9 mouse cellular contexts compared by ENCODE assay signal in the genomic region with DNA sequence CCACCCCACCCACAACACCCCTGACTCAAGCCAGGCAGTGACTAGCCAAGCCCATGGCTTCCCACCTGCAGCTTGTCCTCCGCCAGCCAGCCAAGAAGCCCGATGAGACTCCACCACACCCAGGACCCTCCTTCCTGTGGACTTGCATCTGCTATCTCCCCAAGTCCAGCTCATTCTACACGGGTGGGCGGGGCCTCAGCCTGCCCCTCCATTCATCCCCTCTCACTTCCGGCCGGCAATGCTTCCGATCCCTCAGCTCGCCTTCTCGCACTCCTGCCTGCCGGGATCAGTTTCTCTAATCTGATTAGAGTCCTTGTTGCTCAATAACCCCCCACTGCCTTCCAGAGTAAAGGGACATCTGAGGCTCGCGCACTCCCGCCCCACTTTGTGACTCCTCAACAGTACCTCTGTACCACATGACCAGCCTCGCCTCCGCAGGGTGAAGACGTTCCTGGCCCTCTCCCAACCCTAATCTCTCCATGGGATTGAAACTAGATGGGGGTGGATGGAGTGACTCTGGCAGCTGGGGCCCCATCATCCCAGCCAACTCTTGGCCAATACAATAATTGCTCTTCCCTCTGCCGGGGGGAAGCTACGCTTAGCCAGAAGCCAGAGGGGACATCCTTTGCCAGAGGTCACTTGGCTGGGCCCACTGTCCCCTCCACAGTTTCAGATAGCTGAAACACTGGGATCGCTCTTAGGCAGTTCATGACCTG. TPM values are rescaled to one million over a fixed set of nuclear protein-coding genes. Genes with fewer than 3 reads are reported as not detected.
DNase-seq lines count a peak whose midpoint lies in the region; ATAC-seq and TF ChIP-seq lines count a peak whose summit lies in the region.
"Had no signal": no experiment of that assay in that cellular context is flagged by ENCODE, and none has a peak within 500 bp of the region (broad histone marks: within the 10 kb centered on the region; RNA-seq: fewer than 3 reads in every experiment).

No protein-coding gene starts in this region.

- peaks cover 6 to 17% of the 10 kb centered on the region in 2 experiments; a peak in 3 of 4 replicates for H3K4me1 ChIP-seq in MEL (ENCODE audit: control insufficient read depth in 1 of 2, insufficient read depth in 2 of 2, low read length in 2 of 2)
- peaks cover 61% of the 10 kb centered on the region for H3K4me1 ChIP-seq in midbrain, embryonic 15.5 days

- H3K4me3 ChIP-seq in C2C12 (ENCODE audit: insufficient read depth, poor library complexity, severe bottlenecking) (no peak overlapping the region), MEL (ENCODE audit: control insufficient read depth in 1 of 2, insufficient read depth in 1 of 2, low read depth in 2 of 2, low read length in 2 of 2) (peak overlapping the region; percentile 53 to 58; a peak in 3 of 4 replicates)
- H3K4me3 ChIP-seq in midbrain, embryonic 15.5 days = peak overlapping the region; percentile 18

- H3K27me3 ChIP-seq in C2C12 (ENCODE audit: control insufficient read depth, insufficient read depth, insufficient read length) (peaks cover 24% of the 10 kb centered on the region), MEL (ENCODE audit: control insufficient read depth in 1 of 2, insufficient read depth in 2 of 2, low read length in 2 of 2) (no peaks in the 10 kb centered on the region)
- peaks cover 15% of the 10 kb centered on the region for H3K27me3 ChIP-seq in midbrain, embryonic 15.5 days (replicated peaks)

- H3K79me2 ChIP-seq in C2C12 (ENCODE audit: control insufficient read depth, insufficient read depth) (no peaks in the 10 kb centered on the region), MEL (ENCODE audit: control insufficient read depth, insufficient read depth, low read length, poor library complexity) (no peaks in the 10 kb centered on the region; the same call in 1 of the 2 replicates)

- H3K36me3 ChIP-seq in C2C12 (ENCODE audit: control insufficient read depth, insufficient read depth) (no peaks in the 10 kb centered on the region), MEL (ENCODE audit: control insufficient read depth in 1 of 2, insufficient read depth in 2 of 2, low read length in 2 of 2) (peaks cover 0 to 3% of the 10 kb centered on the region in 2 experiments; a peak in 1 of 4 replicates)
- no peaks in the 10 kb centered on the region for H3K36me3 ChIP-seq in midbrain, embryonic 15.5 days (replicated peaks)

- TF ChIP-seq RAD21 in MEL (IDR thresholded peaks at IDR 0.05; ENCODE audit: low read depth, low read length) = no peak

- no peaks in the 10 kb centered on the region for H3K9me3 ChIP-seq in MEL (replicated peaks; ENCODE audit: insufficient read depth, low read length)
- H3K9me3 ChIP-seq in midbrain, embryonic 15.5 days = no peaks in the 10 kb centered on the region

- peak overlapping the region; percentile 43 for H3K4me2 ChIP-seq in midbrain, embryonic 15.5 days

- no peaks in the 10 kb centered on the region for H3K79me3 ChIP-seq in C2C12 (ENCODE audit: low read depth)

- no peak; a peak in 1 of 4 replicates for TF ChIP-seq EP300 in MEL (IDR thresholded peaks at IDR 0.05; ENCODE audit: low read depth in 1 of 2, low read length in 2 of 2)

- ATAC-seq in midbrain, embryonic 15.5 days (replicated peaks) = no peak

- H3ac ChIP-seq in C2C12 (ENCODE audit: control insufficient read depth, insufficient read length, low read depth) = no peak overlapping the region

- H3K27ac ChIP-seq in MEL (ENCODE audit: control insufficient read depth, low read depth, low read length) = peak overlapping the region; percentile 33
- H3K27ac ChIP-seq in midbrain, embryonic 15.5 days = no peak overlapping the region

- no peak for TF ChIP-seq CTCF in C2C12 (IDR thresholded peaks at IDR 0.05; ENCODE audit: control insufficient read depth, insufficient read depth, insufficient read length)
- no peak for TF ChIP-seq CTCF in MEL (IDR thresholded peaks at IDR 0.05 in 2 of 3, conservative IDR thresholded peaks at IDR 0.05 in 1 of 3; ENCODE audit: control insufficient read depth in 1 of 3, insufficient read depth in 1 of 3, low read depth in 2 of 3, low read length in 3 of 3, poor library complexity in 1 of 3, severe bottlenecking in 1 of 3)

- TF ChIP-seq POLR2A in MEL (IDR thresholded peaks at IDR 0.05; ENCODE audit: control insufficient read depth in 1 of 2, insufficient read depth in 1 of 2, low read depth in 1 of 2, low read length in 2 of 2, poor library complexity in 1 of 2) = no peak

- peak; percentile 67 for DNase-seq in MEL (ENCODE audit: low read depth, low spot score)
- DNase-seq in heart, adult 9 months (ENCODE audit: low spot score in 2 of 2) = peak; percentile 51 to 58
- DNase-seq in kidney, postnatal 25 days = peak; percentile 29 to 58
- DNase-seq in layer of hippocampus, postnatal 25 days (ENCODE audit: extremely low spot score in 1 of 2, low spot score in 1 of 2) = no peak
- DNase-seq in thymus, postnatal 0 days (ENCODE audit: low spot score) = no peak
- no peak for DNase-seq in thymus, postnatal 10 days (ENCODE audit: low spot score in 2 of 2)

- peak overlapping the region; percentile 48 for H3K9ac ChIP-seq in MEL (ENCODE audit: control insufficient read depth, low read depth, low read length, poor library complexity, severe bottlenecking)
- H3K9ac ChIP-seq in midbrain, embryonic 15.5 days = no peak overlapping the region

- WGBS in midbrain, embryonic 15.5 days = 12% methylated on average over 19 of the region's 19 CpGs

TF ChIP-seq in C2C12, 6 proteins besides CTCF, POLR2A, EP300 and RAD21:
- TF ChIP-seq USF1 (IDR thresholded peaks at IDR 0.05; ENCODE audit: low read depth) (peak; percentile 17), FOSL1 (IDR thresholded peaks at IDR 0.05; ENCODE audit: insufficient read depth, low read length, poor library complexity, severe bottlenecking) (no peak), CEBPB (IDR thresholded peaks at IDR 0.05; ENCODE audit: low read depth) (no peak), MYOD1 (IDR thresholded peaks at IDR 0.05; ENCODE audit: control insufficient read depth, insufficient read length, low read depth) (peak; percentile 11), MYOG (IDR thresholded peaks at IDR 0.05; ENCODE audit: control insufficient read depth, extremely low read depth, insufficient read length) (no peak), MAX (IDR thresholded peaks at IDR 0.05) (no peak)

TF ChIP-seq in MEL, 35 proteins besides CTCF, POLR2A, EP300 and RAD21:
- TF ChIP-seq USF1 (IDR thresholded peaks at IDR 0.05; ENCODE audit: low read depth, low read length) (peak; percentile 80), MYC (IDR thresholded peaks at IDR 0.05; ENCODE audit: low read depth, low read length) (no peak), ELF1 (IDR thresholded peaks at IDR 0.05; ENCODE audit: low read depth, low read length) (0 out of 2 replicates have a peak, but pooled peaks have one; percentile 33), SIN3A (IDR thresholded peaks at IDR 0.05; ENCODE audit: low read length) (peak; percentile 48; the same call in 1 of the 2 replicates), ZC3H11A (IDR thresholded peaks at IDR 0.05; ENCODE audit: low read depth, low read length) (no peak), MXI1 (IDR thresholded peaks at IDR 0.05; ENCODE audit: low read depth, low read length) (peak; percentile 20; the same call in 1 of the 2 replicates), TAL1 (IDR thresholded peaks at IDR 0.05; ENCODE audit: low read length) (no peak)

RNA-seq across cellular contexts. Expression of gene Hpca, which starts 4.1 kb away (rescaled TPM):
- polyA plus RNA-seq in C2C12 (2012; fragmentation: generic; extraction: Trizol) (not detected), MEL (2012; ENCODE audit: insufficient read depth in 1 of 2, insufficient read length in 2 of 2, low read depth in 1 of 2, low replicate concordance in 2 of 2, missing spikeins in 1 of 2) (1 to 10 TPM in 1 of 2 experiments, not detected in 1; 1.1 TPM)
- 0.39 and 0.59 TPM in 2 replicates for total RNA-seq in MEL (2012; rRNA removed)
- polyA plus RNA-seq in midbrain, embryonic 15.5 days (2015; fragmentation: Nextera tagmentation; extraction: Ambion mirVana) = 76.7 and 78.1 TPM in 2 replicates
- total RNA-seq in layer of hippocampus, postnatal 25 days (2021) = 1,000 to 10,000 TPM; 2,567 to 2,613 TPM
- polyA plus RNA-seq in thymus, postnatal 0 days (2015; fragmentation: Nextera tagmentation; extraction: Ambion mirVana) = 0.29 and 0.31 TPM in 2 replicates

RNA-seq across cellular contexts. Expression of gene Fndc5, which starts 10.9 kb away (rescaled TPM):
- polyA plus RNA-seq in C2C12 (2012; fragmentation: generic; extraction: Trizol) (0.14 TPM), MEL (2012; ENCODE audit: insufficient read depth in 1 of 2, insufficient read length in 2 of 2, low read depth in 1 of 2, low replicate concordance in 2 of 2, missing spikeins in 1 of 2) (100 to 1,000 TPM in 1 of 2 experiments, 10 to 100 TPM in 1; 35.9 to 123 TPM)
- total RNA-seq in MEL (2012; rRNA removed) = 15.5 and 15.8 TPM in 2 replicates
- polyA plus RNA-seq in midbrain, embryonic 15.5 days (2015; fragmentation: Nextera tagmentation; extraction: Ambion mirVana) = 7.0 and 7.8 TPM in 2 replicates
- total RNA-seq in layer of hippocampus, postnatal 25 days (2021) = 10 to 100 TPM; 85.1 to 86.0 TPM
- polyA plus RNA-seq in thymus, postnatal 0 days (2015; fragmentation: Nextera tagmentation; extraction: Ambion mirVana) = 0.47 and 0.60 TPM in 2 replicates

RNA-seq across cellular contexts. Expression of gene Tmem54, which starts 20.5 kb away (rescaled TPM):
- polyA plus RNA-seq in C2C12 (2012; fragmentation: generic; extraction: Trizol) = 0.18 TPM
- total RNA-seq in MEL (2012; rRNA removed) = not detected in 2 replicates
- polyA plus RNA-seq in MEL (2012; ENCODE audit: insufficient read depth in 1 of 2, insufficient read length in 2 of 2, low read depth in 1 of 2, low replicate concordance in 2 of 2, missing spikeins in 1 of 2) = not detected
- not detected in 2 replicates for polyA plus RNA-seq in midbrain, embryonic 15.5 days (2015; fragmentation: Nextera tagmentation; extraction: Ambion mirVana)
- not detected for total RNA-seq in layer of hippocampus, postnatal 25 days (2021)
- polyA plus RNA-seq in thymus, postnatal 0 days (2015; fragmentation: Nextera tagmentation; extraction: Ambion mirVana) = 2.0 and 2.2 TPM in 2 replicates
- total RNA-seq: layer of hippocampus, postnatal 14 days had no signal

Comparison
In these comparisons a context has a peak if more than half of its experiments do, and no peak if none do; other contexts are left out.
1. DNase-seq: peak in MEL (single experiment), heart, adult 9 months (2 of 2) and kidney, postnatal 25 days (2 of 2); none in layer of hippocampus, postnatal 25 days (0 of 2), thymus, postnatal 0 days (single experiment) and thymus, postnatal 10 days (0 of 2).
2. RNA of gene Hpca, which starts 4.1 kb away (polyA plus RNA-seq): 76.7 to 78.1 TPM in midbrain, embryonic 15.5 days; 1.1 TPM in MEL, 0.29 to 0.31 TPM in thymus, postnatal 0 days and not detected in C2C12 (single experiment); every median in the first group is over 10 times any median in the second.